Mouse (Mus musculus) brain, embryonic 18.5 days (tissue): ENCODE results near the gene Hmg20b.

Source experiments
- DNase-seq: peaks from one replicate; pipeline ENCODE4 v3.0.0-alpha.2; 2012; ENCODE audit warnings: low read depth, low spot score

Hmg20b gene

GRCm38 (mm10) chr10:81378553-81379182, 28.4 kb upstream of the Hmg20b start:
- peak; percentile 99 for DNase-seq

DNA sequence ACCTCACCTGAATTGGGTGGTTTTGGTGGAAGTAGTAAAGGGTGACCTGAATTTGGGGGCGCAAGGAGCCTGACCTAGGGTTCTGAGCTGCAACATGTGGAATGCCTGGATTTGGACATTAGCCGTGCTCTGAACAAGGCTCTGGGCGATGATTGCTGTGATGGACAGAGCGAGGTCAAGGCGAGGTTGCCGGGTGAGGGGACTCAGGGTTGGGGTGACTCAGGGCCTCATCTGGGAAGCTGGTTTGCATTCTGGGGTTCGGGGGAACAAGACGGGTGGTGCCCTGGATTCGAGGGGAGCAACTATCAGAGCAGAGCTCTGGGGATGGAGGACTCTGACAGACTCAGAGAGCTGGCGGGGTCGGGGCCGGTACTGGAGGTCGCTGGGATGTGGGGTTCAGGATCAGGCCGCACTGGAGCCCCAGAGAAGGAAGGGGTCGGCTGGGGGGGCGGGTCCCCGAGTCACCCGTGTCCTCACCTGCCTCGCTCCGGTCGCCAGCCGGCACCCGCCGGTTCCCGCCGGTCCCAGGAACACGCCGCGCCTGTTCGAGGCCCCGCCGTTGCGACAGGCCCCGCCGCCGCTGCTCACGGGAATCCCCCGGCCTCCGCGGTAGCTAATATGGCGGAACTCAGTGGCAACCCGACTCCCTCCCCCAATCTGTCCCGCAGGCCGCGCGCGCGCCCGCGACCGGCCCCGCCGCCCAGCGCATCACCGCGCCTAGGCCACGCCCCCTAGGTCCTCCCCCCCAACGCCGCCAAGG, 27.7 kb upstream of the Hmg20b start, which contains the start of gene Fzr1:
TSS of gene Fzr1 (minus strand) at position 724 of the 760 bp plus-strand sequence.
- no peak for DNase-seq

DNA sequence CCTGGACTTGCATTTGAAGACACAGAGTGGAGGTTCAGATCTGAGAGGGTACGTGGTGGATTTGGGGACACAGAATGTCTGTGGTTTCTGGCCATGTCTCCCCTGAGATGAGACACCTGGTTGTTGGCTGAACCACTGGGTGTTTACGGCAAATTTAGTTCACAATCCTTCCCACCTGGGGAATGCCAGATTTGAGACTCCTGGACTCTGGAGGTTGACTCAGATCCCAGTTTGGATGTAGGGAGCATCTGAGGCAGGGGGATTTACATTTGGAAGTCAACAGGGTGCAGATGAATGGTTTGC, 27.0 kb upstream of the Hmg20b start:
- DNase-seq = no peak

DNA sequence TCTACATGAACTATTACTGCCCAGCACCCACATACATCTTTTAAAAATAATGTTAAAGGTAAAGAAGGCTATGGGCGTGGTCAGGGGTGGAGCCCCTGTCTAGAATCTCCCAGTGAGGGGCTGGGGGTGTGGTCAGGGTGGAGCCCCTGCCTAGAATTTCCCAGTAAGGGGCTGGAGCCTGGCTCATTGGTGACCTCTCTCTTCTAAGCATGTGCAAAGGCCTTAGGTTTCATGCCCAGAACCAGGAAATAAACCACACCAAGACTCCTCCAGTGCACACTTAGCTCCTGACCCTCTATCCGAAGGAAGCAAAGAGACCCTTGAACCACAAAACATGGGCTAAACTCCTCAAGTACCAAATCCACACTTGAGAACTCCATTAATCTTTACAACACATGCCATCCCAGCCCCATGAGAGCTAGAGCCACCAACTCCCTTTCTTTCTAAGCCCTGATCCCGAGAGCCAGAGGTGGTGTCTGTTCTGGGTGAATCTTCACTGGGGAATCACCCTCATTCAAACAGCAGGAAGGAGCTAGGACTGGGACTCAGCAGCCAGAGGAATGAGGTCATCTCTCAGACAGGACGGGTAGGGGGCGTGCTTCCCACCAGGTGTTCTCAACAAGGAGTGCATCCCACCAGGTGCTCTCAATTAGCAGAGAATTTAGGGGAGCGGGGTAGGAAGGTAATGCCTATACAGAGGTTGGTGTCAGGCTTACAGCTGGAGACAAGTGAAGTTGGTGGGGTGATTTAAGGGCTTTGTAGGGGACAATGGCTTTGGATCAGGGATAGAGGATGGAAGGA, 26.5 kb upstream of the Hmg20b start:
- no peak for DNase-seq

DNA sequence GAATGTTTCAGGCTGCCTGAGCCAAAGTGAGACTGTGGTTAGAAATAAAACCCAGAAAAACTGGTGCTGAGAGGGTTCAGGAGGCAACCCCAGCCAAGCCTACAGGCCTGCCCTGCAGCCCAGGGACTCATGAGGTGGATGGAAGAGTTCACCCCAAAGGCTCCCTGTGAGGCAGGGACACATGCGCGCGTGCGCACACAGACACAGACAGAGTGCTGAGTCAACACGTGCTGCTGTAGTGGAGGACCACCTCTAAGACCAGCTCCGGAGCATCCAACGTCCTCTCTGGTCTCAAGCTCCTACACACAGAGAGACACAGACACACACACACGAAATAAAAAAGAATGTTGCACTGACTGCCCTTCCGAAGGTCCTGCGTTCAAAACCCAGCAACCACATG, 25.0 kb upstream of the Hmg20b start:
- DNase-seq = no peak

DNA sequence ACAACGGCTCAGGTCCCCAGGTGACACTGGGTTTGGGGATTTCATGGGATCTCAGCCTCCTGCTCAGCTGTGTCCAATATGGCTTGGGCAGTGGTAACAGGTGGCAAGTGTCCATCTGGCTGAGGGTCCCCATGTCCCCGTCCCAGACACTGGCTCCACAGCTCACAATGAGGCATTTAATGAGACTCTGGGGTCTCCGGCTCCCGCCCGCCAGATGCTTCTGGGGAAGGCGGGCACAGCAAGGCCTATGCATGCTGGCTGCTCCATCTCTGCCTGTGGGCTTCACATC, 16.9 kb upstream of the Hmg20b start:
- DNase-seq = no peak

- no peak for DNase-seq
Observed at GRCm38 (mm10) chr10:81366477-81367206, 16.4 kb upstream of the Hmg20b start.

- DNase-seq = no peak
Observed at GRCm38 (mm10) chr10:81365672-81366476, 15.6 kb upstream of the Hmg20b start, which contains the start of gene 4930404N11Rik. TSS of gene 4930404N11Rik (minus strand) at chr10:81365816.

GRCm38 (mm10) chr10:81365073-81365472, 14.8 kb upstream of the Hmg20b start:
- no peak for DNase-seq

GRCm38 (mm10) chr10:81364666-81365065, 14.4 kb upstream of the Hmg20b start:
- DNase-seq = no peak

DNA sequence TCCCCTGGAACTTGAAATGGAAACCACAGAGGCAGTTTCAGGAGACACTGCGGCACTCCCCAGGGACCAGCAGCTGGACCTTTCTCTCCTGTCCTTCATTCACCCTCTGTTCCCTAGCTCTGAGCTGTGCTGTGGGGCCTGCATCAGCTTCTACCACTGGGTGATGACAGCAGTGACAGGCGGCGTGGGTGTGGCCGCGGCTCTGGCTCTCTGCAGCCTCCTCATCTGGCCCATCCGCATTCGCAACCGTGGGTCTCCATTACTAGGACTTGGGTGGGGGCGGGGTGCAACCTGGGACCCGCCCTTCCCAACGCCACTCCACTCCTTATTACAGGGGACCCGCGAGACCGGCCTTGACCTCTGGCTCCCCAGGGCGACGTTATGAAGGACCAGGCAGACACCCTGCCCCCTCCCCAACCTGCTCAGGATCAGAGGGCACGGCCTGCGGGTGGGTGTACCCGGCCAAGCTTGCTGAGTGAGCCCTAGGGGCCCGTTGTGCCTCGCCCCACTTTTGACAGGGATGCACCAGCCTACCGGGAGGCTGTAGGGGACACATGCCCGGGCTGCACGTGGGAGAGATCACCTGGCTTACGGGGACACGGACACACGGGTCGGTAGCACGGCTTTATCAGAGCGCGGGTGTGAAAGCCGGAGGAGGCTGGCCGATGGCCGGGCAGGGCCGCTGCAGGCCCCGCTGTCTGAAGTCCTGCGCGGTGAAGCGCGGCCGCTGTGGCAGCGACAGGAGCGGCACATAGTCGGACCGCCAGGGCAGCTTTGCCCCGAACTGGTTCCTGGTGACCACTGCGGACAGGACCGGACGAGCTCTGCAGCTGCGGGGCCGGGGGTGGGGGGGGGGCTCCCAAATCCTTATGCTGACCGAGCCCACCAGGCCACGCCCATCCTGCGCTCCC, 13.4 kb upstream of the Hmg20b start:
- no peak for DNase-seq

- no peak for DNase-seq
Observed at GRCm38 (mm10) chr10:81362336-81362949, 12.2 kb upstream of the Hmg20b start.

DNA sequence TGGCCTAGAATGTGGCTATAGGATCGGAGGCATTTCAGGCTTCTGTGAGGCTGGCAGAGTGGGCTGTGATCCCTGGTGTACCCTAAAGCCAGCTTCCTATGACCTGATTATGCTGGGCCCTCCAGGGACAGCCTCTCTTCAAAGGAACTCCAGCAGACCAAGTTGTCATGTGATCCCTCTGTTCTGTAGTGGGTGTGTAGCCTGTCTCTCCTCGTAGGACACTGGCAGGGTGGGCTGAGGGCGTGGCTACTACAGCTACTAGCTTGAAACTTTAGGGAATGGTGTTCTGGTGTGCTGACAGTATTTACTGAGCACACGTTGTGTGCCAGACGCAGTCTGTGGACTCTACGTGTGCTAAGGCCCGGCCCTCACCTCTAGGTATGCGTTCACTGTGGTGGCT, 10.4 kb upstream of the Hmg20b start:
- no peak for DNase-seq

GRCm38 (mm10) chr10:81358841-81359240, 8.6 kb upstream of the Hmg20b start:
- DNase-seq = no peak

GRCm38 (mm10) chr10:81358209-81358608, 7.9 kb upstream of the Hmg20b start:
- DNase-seq = no peak

GRCm38 (mm10) chr10:81356991-81357844, 6.9 kb upstream of the Hmg20b start, which contains the start of gene Mfsd12:
TSS of gene Mfsd12 (plus strand) at chr10:81357491.
- peak; percentile 79 for DNase-seq

DNA sequence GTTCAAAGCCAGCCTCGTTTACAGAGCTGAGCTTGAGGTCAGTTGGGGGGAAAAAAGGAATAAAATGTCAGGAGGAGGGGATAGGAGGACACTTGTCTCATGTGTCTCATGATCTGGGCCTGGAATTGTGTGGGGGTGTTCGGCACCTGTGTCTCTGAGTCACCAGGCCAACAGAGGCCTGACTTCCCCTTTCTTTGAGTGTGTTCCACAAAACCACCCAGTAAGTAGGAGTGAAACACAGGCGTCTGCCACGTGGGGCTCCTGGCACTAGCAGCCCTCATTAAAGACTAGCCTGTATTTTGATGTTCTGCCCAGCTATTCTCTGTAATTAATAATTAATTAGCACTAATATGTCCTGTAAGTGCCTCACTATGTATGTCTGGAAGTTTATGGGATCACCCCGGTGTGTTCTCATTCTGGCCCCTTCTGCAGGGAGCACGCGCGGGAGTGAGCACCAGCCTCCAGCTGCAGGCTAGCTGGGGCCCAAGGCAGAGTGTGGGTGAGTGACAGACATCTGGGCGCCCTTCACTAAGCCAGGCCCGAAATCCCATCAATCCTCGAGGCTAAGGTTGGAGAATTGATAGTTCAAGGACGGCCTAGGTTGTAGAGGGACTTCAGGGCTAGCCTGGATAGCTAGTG, 6.2 kb upstream of the Hmg20b start:
- DNase-seq = no peak

GRCm38 (mm10) chr10:81355533-81355932, 5.3 kb upstream of the Hmg20b start:
- DNase-seq = no peak
